Mouse (Mus musculus) liver, adult (tissue): ENCODE measurements around the gene Snx6.

Source experiments
- GATA4 ChIP-seq: IDR thresholded peaks from 2 replicates; pipeline ENCODE4 v1.6.1; 2014; ENCODE audit warnings: mild to moderate bottlenecking, low read length; ENCODE audit not compliant: insufficient replicate concordance

Snx6 gene

DNA sequence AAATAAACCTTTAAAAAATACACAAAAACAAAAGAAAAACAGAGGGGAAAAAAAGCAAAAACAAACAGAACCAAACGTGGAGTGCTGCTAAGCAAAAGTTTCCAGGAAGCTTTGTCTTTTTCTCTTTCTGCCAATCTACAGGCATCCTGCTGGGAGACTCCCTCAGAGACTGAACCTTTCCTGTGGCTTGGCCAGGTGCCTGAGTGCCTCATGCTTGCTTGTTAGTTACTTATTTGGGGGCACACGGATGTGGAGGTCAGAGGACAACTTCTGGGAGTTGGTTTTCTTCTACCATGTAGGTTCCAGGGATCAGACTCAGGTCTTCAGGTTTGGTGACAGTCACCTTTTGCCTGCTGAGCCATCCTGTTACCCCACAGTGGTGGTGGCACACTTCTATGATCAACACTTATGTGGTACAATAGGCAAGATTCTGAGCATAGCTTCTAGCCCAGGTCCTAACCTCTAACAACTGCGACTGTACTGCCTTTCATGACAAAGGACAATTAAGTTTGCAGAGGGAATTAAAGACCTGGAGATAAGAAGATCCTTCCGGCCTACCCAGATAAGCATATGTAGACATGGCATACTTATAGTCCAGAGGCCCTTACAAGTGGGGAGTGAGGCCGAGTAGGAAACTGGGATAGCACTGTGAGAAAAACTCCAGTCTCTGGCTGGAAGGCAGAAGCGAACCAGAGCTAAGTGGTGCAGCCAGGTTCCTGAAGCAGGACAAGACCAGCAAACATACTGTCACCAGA lies 23.9 kb upstream of the Snx6 start:
- peak; percentile 36; the same call in 1 of the 2 replicates for TF ChIP-seq GATA4

DNA sequence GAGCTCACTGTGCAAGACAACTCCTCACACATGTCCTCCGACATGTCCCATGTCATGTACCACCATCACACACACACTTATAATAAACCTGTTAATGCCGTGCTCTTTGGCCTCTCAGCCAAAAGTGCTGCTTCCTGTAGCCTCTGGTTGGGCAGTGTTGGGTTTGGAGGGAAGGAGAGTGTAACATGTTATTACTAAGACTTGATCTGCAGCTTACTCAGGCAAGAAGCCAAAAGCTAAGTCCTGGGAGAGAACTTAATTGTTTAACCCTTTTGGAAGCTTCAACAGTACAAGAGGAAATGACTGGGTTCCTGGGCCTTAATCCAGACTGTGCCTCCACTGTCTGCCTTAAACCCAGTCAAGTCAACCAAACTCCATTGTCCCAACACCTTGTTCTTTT lies 14.6 kb upstream of the Snx6 start:
- no peak for TF ChIP-seq GATA4

DNA sequence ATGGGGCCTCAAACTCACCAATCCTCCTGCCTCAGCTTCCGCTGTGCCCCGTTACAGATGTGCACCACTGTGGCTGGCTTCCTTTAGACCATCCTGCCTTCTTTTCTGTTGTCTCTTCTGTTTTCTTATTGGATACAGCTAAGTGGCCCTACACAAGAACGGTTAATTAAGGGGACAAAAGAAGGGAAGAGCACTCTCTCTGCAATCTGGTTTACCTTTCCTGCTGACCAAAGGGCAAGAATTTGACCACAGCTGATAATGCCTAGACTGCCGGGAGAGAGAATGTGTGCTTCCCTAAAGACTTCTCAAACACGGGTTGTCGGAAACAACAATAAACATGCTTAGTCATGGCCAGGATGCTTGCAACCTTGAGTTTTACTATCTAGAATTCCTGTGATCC lies 12.0 kb upstream of the Snx6 start:
- TF ChIP-seq GATA4: peak; percentile 55; the same call in 1 of the 2 replicates

DNA sequence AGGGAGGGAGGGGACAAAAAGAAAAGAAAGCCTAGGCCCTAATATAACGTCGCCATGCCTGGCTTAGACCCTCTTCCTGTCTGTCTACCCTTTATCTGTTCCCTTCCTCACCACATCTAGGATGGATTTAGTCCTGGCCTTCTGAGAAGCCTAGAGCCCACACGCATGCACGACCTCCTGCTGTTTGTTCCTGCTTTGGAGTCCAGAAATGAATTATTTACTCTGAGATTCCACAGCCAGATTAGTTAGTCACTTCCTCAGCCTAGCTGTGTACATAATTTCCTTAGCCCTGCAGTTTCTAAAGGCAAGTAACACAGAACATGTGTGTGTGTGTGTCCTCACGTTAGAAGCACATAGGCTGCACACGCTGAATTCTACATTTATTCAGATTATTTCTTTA lies 10.6 kb upstream of the Snx6 start:
- TF ChIP-seq GATA4: no peak

DNA sequence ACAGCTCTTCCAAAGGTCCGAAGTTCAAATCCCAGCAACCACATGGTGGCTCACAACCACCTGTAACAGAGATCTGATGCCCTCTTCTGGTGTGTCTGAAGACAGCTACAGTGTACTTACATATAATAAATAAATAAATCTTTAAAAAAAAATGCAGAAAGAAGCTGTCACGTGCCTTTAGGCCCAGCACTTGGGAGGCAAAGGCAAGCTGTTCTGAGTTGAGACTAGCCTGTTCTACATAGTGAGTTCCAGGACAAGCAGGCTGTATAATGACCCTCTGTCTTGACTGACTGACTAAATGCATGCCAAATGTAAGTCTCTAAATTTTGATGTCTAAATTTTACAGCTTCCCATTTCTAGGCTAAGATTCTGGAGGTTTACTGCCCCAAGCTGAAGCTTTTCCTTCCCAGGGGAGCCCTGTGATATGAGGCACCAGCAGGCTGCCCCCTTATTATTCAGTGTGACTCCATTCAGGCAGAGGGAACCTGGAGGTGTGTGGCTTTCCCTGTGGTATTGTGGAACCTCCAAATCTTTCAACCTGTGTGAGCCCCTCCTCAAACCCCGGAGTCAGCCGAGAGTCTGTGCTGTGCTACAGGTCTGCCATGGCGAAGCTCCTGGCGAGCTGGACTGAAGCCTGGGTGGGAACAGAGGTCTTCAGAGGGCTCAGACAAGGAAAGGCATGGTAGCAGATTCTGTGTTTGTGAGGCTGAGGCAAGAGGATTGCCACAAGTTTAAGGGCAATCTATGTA lies 9.9 kb upstream of the Snx6 start:
- no peak for TF ChIP-seq GATA4

DNA sequence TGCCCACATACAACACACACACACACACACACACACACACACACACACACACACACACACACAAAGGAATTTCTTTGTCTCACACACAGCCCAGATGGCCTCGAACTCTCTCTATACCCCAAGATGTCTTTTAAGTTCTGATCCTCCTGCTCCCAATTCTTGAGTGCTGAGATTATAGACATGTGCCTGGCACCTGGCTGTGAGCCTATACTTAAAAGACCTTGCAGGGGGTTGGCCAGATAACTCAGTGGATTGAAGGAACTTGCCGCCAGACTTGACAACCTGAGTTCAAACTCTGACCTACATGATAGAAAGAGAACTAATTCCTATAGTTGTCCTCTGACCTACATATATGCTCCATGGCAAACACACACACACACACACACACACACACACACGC lies 8.0 kb upstream of the Snx6 start:
- TF ChIP-seq GATA4: no peak

DNA sequence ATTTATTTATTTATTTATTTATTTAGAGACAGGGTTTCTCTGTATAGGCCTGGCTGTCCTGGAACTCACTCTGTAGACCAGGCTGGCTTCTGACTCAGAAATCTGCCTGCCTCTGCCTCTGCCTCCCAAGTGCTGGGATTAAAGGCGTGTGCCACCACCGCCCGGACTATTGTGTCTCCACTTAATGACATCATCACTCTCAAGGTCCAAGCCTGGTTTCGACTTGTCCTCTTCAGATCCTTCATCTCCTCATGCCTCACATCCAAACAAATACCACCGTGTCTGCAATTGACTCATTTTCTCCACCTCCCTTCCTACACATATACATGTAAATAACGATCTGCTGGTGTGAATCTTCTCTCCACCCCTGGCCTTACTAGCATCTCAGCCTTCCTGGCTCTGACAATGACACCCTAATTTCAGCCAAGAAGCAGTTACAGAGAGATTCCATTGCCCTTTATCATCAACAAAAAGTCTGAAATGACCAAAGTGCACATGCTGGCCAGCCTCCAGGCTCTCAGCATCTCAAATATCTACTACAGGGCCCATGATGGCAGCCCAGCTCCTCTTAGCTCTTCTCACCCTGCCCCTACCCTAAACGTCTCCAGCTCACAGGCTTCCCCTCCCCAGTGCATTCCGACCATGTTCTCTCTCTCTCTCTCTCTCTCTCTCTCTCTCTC lies 1.2 kb upstream of the Snx6 start:
- TF ChIP-seq GATA4: no peak

DNA sequence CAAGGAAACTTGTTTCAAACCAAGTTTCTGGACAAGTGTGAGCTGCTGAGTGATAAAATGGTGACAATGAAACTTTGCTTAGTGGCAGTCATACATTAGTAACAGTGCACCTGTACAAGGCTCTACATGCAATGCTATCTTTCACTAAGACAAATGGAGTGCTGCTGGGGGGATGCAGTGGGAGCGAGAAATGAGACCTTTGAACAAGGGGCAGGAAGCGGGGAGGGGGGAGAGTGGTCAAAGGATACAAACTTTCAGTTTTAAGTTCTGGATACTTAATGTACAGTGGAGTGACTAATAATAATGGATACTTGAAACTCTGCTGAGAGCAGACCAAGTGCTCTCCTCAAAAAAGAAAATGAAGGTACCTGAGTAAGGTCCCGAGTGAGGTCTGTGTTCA lies 1.1 kb downstream of the Snx6 start:
- no peak for TF ChIP-seq GATA4

DNA sequence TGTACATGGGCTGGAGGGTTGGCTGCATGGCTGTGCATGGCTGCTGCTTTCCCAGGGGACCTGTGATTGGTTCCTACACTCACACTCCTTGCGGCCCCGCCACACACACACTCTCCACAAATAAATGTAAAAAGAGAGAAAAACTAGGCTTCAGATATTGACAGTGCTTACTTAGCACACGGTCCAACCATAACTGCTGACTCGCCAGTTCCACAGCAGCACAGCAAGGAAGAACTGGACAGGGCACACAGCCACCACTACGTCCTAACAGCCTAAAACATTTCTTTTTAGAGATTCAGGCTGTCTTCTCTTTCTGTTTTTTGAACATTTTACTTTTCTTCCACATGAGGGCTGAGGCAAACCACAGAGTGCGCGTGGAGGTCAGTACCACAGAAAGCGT lies 4.0 kb downstream of the Snx6 start:
- no peak for TF ChIP-seq GATA4

DNA sequence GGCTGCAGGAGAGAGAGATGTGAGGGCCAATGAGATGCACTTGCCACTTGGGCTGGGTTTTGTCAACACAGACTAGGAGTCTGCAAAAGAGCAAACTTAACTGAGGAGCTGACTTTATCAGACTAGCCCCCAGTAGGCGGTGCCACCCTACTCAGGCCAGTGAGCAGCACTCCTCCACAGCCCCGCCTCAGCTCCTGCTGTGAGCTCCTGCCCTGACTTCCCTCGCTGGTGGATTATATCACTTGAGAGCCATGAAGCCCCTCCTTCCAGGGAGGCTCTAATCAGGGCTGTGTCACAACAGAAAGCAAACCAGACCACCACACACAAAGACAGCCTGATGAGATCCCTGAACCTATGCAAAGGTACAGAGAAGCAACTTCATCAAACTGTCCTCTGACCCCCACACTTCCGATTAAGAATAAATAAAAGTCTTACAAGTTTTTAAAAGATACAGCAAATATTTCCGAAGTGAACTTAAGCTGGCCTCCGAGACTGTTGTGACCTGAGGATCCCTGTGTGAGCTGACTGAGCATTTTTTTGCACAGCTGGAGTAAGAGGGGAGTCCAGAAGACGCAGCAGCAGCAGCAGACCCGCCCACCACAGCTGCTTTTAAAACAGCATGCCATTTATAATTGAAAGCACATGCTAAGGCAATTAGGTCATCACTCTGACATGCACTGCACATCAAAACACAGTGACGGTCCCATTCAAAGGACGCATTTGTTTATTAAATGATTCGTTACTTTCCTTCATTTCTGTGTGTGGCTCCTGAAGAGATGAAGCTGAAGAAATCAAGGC lies 6.0 kb downstream of the Snx6 start:
- TF ChIP-seq GATA4: no peak

DNA sequence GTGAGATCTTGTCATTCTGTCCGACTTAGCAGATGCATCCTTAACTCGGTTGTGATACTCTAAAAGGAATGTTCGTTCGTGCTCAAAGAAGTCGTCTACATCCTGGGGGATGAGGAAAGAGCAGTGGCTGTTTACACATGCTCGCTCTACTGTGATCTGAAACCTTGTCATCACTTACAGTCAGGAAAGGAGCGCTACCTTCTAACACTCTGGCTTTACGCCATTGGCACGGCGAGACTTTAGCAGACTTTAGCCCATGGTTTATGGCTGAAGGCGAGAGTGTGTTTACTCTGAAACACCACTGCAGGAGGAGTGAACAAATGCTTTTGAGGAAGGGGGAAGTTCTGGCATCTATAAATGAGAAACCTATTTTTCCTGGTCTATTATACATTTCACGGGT lies 31.9 kb downstream of the Snx6 start:
- no peak for TF ChIP-seq GATA4

DNA sequence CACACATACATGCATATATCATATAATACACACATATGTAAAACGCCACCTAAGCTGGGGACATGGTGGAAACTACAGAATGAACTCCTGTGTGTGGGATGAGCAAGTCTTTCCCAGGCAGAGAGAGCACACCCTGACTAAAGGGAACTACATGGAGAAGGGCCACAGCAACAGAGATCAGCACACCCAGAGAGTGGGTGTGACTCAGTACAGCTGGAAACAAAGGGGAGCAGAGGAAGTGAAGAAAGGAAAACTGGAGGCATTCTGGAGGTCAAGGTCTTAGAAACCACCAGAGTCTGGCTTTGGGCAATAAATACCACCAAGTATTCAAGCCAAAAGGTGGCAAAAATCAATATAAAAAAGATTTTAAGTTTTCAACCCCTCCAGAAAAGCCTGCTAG lies 34.8 kb downstream of the Snx6 start:
- TF ChIP-seq GATA4: no peak

DNA sequence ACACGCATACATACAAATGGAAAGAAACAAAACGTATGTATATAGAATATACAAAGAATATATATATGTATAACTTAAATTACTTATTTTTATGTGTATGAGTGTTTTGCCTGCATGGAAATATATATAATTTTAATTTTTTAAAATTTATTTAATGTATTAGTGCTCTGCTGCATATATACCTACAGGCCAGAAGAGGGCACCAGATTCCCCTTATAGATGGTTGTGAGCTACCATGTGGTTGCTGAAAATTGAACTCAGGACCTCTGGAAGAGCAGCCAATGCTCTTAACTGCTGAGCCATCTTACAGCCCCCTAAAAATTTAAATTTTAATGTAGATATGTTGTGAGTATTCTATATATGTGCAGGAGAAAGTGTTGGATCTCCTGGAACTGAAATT lies 36.7 kb downstream of the Snx6 start:
- TF ChIP-seq GATA4: no peak

DNA sequence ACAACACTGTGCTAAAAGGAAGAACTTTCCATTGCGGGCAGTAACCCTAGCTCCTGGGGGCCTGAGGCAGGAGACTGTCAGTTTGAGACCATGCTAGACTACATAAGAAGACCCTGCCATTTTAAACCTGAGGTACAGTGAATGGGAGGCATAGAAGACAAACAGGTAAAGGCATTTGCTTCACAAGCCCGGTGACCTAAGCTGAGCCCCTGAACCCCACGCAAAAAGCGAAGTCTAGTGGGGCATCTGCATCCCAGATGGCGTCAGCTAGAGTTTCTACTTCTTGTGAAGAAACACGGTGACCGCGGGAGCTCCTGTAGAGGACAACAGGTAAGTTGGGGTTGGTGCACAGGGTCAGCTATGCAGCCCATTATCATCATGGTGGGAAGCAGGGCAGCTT lies 46.9 kb downstream of the Snx6 start:
- no peak for TF ChIP-seq GATA4

DNA sequence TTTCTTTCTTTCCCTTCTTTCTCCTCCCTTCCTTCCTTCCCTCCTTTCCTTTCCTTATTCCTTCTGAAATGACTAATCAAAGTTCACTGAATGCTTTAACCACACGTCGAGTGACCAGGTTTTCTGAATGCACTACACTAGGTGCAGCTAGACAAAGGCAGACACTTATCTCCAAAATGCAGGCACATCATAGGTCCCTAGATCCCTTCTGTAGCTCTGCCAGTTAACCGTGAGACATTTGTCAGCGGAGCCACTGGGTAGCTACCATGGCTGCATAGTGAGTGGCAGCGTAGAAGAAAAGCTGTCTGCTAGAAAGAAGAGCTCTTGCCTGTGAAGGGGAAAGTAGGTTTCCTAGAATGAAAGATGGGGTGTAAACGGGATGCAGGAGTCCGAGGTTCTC lies 96.1 kb downstream of the Snx6 start:
- TF ChIP-seq GATA4: no peak
